Mouse (Mus musculus) midbrain, embryonic 12.5 days (tissue): ENCODE measurements around the gene Adamtsl5. TPM values are rescaled to one million over a fixed set of nuclear protein-coding genes. Genes with fewer than 3 reads are reported as not detected.

Experiments
- ATAC-seq: fragments of 200-750 bp; cut with Nextera tagmentation; 2 replicates; pipeline ENCODE4 v1.8.0; 2017; ENCODE audit warnings: low read depth, moderate TSS enrichment, moderate library complexity; ENCODE audit not compliant: low FRiP score
- H3K27ac ChIP-seq: fragments of 300-500 bp; sonication (generic); replicated peaks from 2 replicates; pipeline ENCODE4 v1.5.1; 2016; ENCODE audit warnings: mild to moderate bottlenecking
- H3K27me3 ChIP-seq: fragments of 300-500 bp; sonication (generic); 2 replicates; pipeline ENCODE4 v1.6.1; 2016; ENCODE audit warnings: mild to moderate bottlenecking
- H3K36me3 ChIP-seq: fragments of 300-500 bp; sonication (generic); 2 replicates; pipeline ENCODE4 v1.6.1; 2016
- H3K4me1 ChIP-seq: fragments of 300-500 bp; sonication (generic); 2 replicates; pipeline ENCODE4 v1.6.1; 2016
- H3K4me2 ChIP-seq: fragments of 300-500 bp; sonication (generic); replicated peaks from 2 replicates; pipeline ENCODE4 v1.6.1; 2016; ENCODE audit warnings: mild to moderate bottlenecking, moderate library complexity
- H3K4me3 ChIP-seq: fragments of 300-500 bp; sonication (generic); 2 replicates; pipeline ENCODE4 v1.5.1; 2016; ENCODE audit warnings: mild to moderate bottlenecking
- H3K9ac ChIP-seq: fragments of 300-500 bp; sonication (generic); replicated peaks from 2 replicates; pipeline ENCODE4 v1.6.1; 2016; ENCODE audit warnings: mild to moderate bottlenecking, moderate library complexity
- H3K9me3 ChIP-seq: fragments of 300-500 bp; sonication (generic); 2 replicates; pipeline ENCODE4 v1.6.1; 2016; ENCODE audit warnings: mild to moderate bottlenecking
- WGBS: fragments of 180-500 bp; shearing (Covaris S2); methylation state at CpG from one replicate; pipeline ENCODE4 v1.1.7; 2016; 5-methylcytosine and 5-hydroxymethylcytosine counted together
- polyA plus RNA-seq: library from polyadenylated mRNA; unstranded; fragments of >200 nt; fragmentation: Nextera tagmentation; extraction: Ambion mirVana; gene quantifications from 2 replicates; pipeline ENCODE4 v1.2.1, GENCODE M21; 2016

The Adamtsl5 gene
- polyA plus RNA-seq, 1 experiment from 2014 or later: 0.79 TPM

GRCm38 (mm10) chr10:80385811-80386734 lies 37.9 kb upstream of the Adamtsl5 start:
- under 1% methylated on average over 34 of the region's 34 CpGs for WGBS
- Histone ChIP-seq H3K36me3 (peaks cover 53% of the 10 kb centered on the region), H3K4me1 (peaks cover 46% of the 10 kb centered on the region), H3K27me3 (no peaks in the 10 kb centered on the region), H3K27ac (peak overlapping the region; percentile 98), H3K9me3 (no peaks in the 10 kb centered on the region), H3K4me3 (peak overlapping the region; percentile 99), H3K4me2 (peak overlapping the region; percentile 91), H3K9ac (peak overlapping the region; percentile 100)
- ATAC-seq: peak; percentile 86

GRCm38 (mm10) chr10:80385310-80385709 lies 37.1 kb upstream of the Adamtsl5 start:
- Histone ChIP-seq H3K9me3 (no peaks in the 10 kb centered on the region), H3K4me2 (peak overlapping the region; percentile 91), H3K27me3 (no peaks in the 10 kb centered on the region), H3K9ac (peak overlapping the region; percentile 100), H3K36me3 (peaks cover 52% of the 10 kb centered on the region), H3K27ac (peak overlapping the region; percentile 98), H3K4me1 (peaks cover 51% of the 10 kb centered on the region), H3K4me3 (peak overlapping the region; percentile 99)
- 11% methylated on average over 7 of the region's 7 CpGs for WGBS
- peak; percentile 24 for ATAC-seq

GRCm38 (mm10) chr10:80384709-80385108 lies 36.5 kb upstream of the Adamtsl5 start:
- peak overlapping the region; percentile 98 for H3K27ac ChIP-seq
- no peaks in the 10 kb centered on the region for H3K9me3 ChIP-seq
- peak overlapping the region; percentile 91 for H3K4me2 ChIP-seq
- peaks cover 52% of the 10 kb centered on the region for H3K36me3 ChIP-seq
- WGBS: 73% methylated on average over 7 of the region's 7 CpGs
- no peak for ATAC-seq
- H3K4me1 ChIP-seq: peaks cover 51% of the 10 kb centered on the region
- H3K27me3 ChIP-seq: no peaks in the 10 kb centered on the region
- H3K4me3 ChIP-seq: peak overlapping the region; percentile 99
- H3K9ac ChIP-seq: peak overlapping the region; percentile 100

- 86% methylated on average over 4 of the region's 4 CpGs for WGBS
- H3K27ac ChIP-seq: 0 out of 2 replicates have a peak overlapping the region, but pooled peaks have one; percentile 98
- peaks cover 51% of the 10 kb centered on the region for H3K4me1 ChIP-seq
- no peak for ATAC-seq
- H3K27me3 ChIP-seq: no peaks in the 10 kb centered on the region
- H3K4me2 ChIP-seq: peak overlapping the region; percentile 91
- H3K9me3 ChIP-seq: no peaks in the 10 kb centered on the region
- H3K9ac ChIP-seq: peak overlapping the region; percentile 100
- H3K36me3 ChIP-seq: peaks cover 55% of the 10 kb centered on the region
- H3K4me3 ChIP-seq: peak overlapping the region; percentile 99
Measured at GRCm38 (mm10) chr10:80384115-80384639, 36.0 kb upstream of the Adamtsl5 start.

GRCm38 (mm10) chr10:80383431-80383830 lies 35.2 kb upstream of the Adamtsl5 start:
- H3K27me3 ChIP-seq: no peaks in the 10 kb centered on the region
- ATAC-seq: no peak
- H3K4me2 ChIP-seq: peak overlapping the region; percentile 91
- H3K27ac ChIP-seq: no peak overlapping the region
- H3K36me3 ChIP-seq: peaks cover 55% of the 10 kb centered on the region
- H3K9me3 ChIP-seq: no peaks in the 10 kb centered on the region
- H3K4me3 ChIP-seq: peak overlapping the region; percentile 99
- H3K9ac ChIP-seq: peak overlapping the region; percentile 100
- H3K4me1 ChIP-seq: peaks cover 47% of the 10 kb centered on the region
- 64% methylated on average over 4 of the region's 4 CpGs for WGBS

- WGBS: 89% methylated on average over 7 of the region's 7 CpGs
- peak overlapping the region; percentile 99; the same call in 1 of the 2 replicates for H3K4me3 ChIP-seq
Measured at GRCm38 (mm10) chr10:80382641-80383365, 34.6 kb upstream of the Adamtsl5 start.

GRCm38 (mm10) chr10:80377716-80378115 lies 29.5 kb upstream of the Adamtsl5 start:
- peaks cover 31% of the 10 kb centered on the region for H3K36me3 ChIP-seq
- peaks cover 11% of the 10 kb centered on the region; the same call in 1 of the 2 replicates for H3K4me1 ChIP-seq

More at GRCm38 (mm10) chr10:80382641-80383365, 34.6 kb upstream of the Adamtsl5 start:
- H3K9me3 ChIP-seq: no peaks in the 10 kb centered on the region
- no peaks in the 10 kb centered on the region for H3K27me3 ChIP-seq
- H3K4me1 ChIP-seq: peaks cover 40% of the 10 kb centered on the region
- H3K36me3 ChIP-seq: peaks cover 55% of the 10 kb centered on the region
- H3K4me2 ChIP-seq: peak overlapping the region; percentile 91
- no peak overlapping the region for H3K27ac ChIP-seq
- H3K9ac ChIP-seq: no peak overlapping the region
- no peak for ATAC-seq

GRCm38 (mm10) chr10:80376160-80376559 lies 27.9 kb upstream of the Adamtsl5 start:
- Histone ChIP-seq H3K4me3 (no peak overlapping the region), H3K4me1 (peaks cover 15% of the 10 kb centered on the region), H3K27me3 (peaks cover 10% of the 10 kb centered on the region), H3K9ac (no peak overlapping the region), H3K9me3 (no peaks in the 10 kb centered on the region), H3K4me2 (no peak overlapping the region), H3K36me3 (peaks cover 15% of the 10 kb centered on the region), H3K27ac (no peak overlapping the region)
- WGBS: 3% methylated on average over 7 of the region's 7 CpGs
- no peak for ATAC-seq

More at GRCm38 (mm10) chr10:80377716-80378115, 29.5 kb upstream of the Adamtsl5 start:
- no peak overlapping the region for H3K27ac ChIP-seq
- H3K4me3 ChIP-seq: no peak overlapping the region
- ATAC-seq: no peak
- peaks cover 2% of the 10 kb centered on the region; the same call in 1 of the 2 replicates for H3K27me3 ChIP-seq
- no peak overlapping the region for H3K4me2 ChIP-seq
- WGBS: 53% methylated on average over 10 of the region's 10 CpGs
- no peak overlapping the region for H3K9ac ChIP-seq
- no peaks in the 10 kb centered on the region for H3K9me3 ChIP-seq

GRCm38 (mm10) chr10:80374063-80374462 lies 25.9 kb upstream of the Adamtsl5 start:
- WGBS: 18% methylated on average over 6 of the region's 6 CpGs
- Histone ChIP-seq H3K9me3 (no peaks in the 10 kb centered on the region), H3K27me3 (peaks cover 10% of the 10 kb centered on the region), H3K4me3 (no peak overlapping the region), H3K4me1 (peaks cover 9% of the 10 kb centered on the region; the same call in 1 of the 2 replicates), H3K27ac (no peak overlapping the region), H3K4me2 (no peak overlapping the region), H3K36me3 (no peaks in the 10 kb centered on the region), H3K9ac (no peak overlapping the region)
- ATAC-seq: no peak

- Histone ChIP-seq H3K4me3 (no peak overlapping the region), H3K4me1 (peaks cover 9% of the 10 kb centered on the region; the same call in 1 of the 2 replicates), H3K36me3 (no peaks in the 10 kb centered on the region), H3K4me2 (no peak overlapping the region), H3K9me3 (peaks cover 5% of the 10 kb centered on the region), H3K9ac (no peak overlapping the region), H3K27me3 (peaks cover 10% of the 10 kb centered on the region), H3K27ac (no peak overlapping the region)
- no peak for ATAC-seq
- 84% methylated on average over 6 of the region's 6 CpGs for WGBS
Measured at GRCm38 (mm10) chr10:80372706-80373105, 24.5 kb upstream of the Adamtsl5 start.

- Histone ChIP-seq H3K36me3 (no peaks in the 10 kb centered on the region), H3K4me1 (peaks cover 9% of the 10 kb centered on the region; the same call in 1 of the 2 replicates), H3K9ac (0 out of 2 replicates have a peak overlapping the region, but pooled peaks have one; percentile 12), H3K4me3 (0 out of 2 replicates have a peak overlapping the region, but pooled peaks have one; percentile 13), H3K4me2 (peak overlapping the region; percentile 35), H3K9me3 (peaks cover 5% of the 10 kb centered on the region), H3K27me3 (peaks cover 15% of the 10 kb centered on the region), H3K27ac (peak overlapping the region; percentile 39; the same call in 1 of the 2 replicates)
- ATAC-seq: no peak
- 52% methylated on average over 9 of the region's 9 CpGs for WGBS
Measured at GRCm38 (mm10) chr10:80371983-80372382, 23.8 kb upstream of the Adamtsl5 start.
